Mouse (Mus musculus) lung, postnatal 25 days (tissue): ENCODE results near the gene Uqcr10.
A peak's percentile ranks its signal among the peaks of the same experiment; 100 is the strongest.
"Not testable (repeated sequence)": the region's sequence is repeated elsewhere in the genome, so short reads cannot be mapped to it uniquely, and the experiment has no call there.

ENCODE experiments used
- DNase-seq: peaks from one replicate; pipeline ENCODE4 v3.0.0; 2022; ENCODE audit warnings: low spot score

Gene Uqcr10

GRCm38 (mm10) chr11:4714727-4715126 is 10.6 kb upstream of the Uqcr10 start:
- no peak for DNase-seq

- no peak for DNase-seq
These were observed 8.7 kb upstream of the Uqcr10 start for GRCm38 (mm10) chr11:4712822-4713221.

GRCm38 (mm10) chr11:4710188-4710587 is 6.0 kb upstream of the Uqcr10 start:
- not testable (repeated sequence) for DNase-seq

GRCm38 (mm10) chr11:4705178-4705577 is 1.0 kb upstream of the Uqcr10 start:
- no peak for DNase-seq

GRCm38 (mm10) chr11:4703688-4704071 is 462 bp downstream of the Uqcr10 start:
- no peak for DNase-seq

- no peak for DNase-seq
These were observed 3.4 kb downstream of the Uqcr10 start for GRCm38 (mm10) chr11:4700726-4701125.

GRCm38 (mm10) chr11:4697043-4697983 is 6.8 kb downstream of the Uqcr10 start:
- DNase-seq, result peak; percentile 82

GRCm38 (mm10) chr11:4692162-4692561 is 12.0 kb downstream of the Uqcr10 start:
- no peak for DNase-seq

GRCm38 (mm10) chr11:4691213-4691612 is 12.9 kb downstream of the Uqcr10 start:
- no peak for DNase-seq

GRCm38 (mm10) chr11:4690353-4690752 is 13.8 kb downstream of the Uqcr10 start:
- no peak for DNase-seq

- no peak for DNase-seq
These were observed 15.3 kb downstream of the Uqcr10 start for GRCm38 (mm10) chr11:4688632-4689380.

GRCm38 (mm10) chr11:4687874-4688273 is 16.3 kb downstream of the Uqcr10 start:
- no peak for DNase-seq

- DNase-seq, result no peak
These were observed 17.1 kb downstream of the Uqcr10 start for GRCm38 (mm10) chr11:4687027-4687426.

- DNase-seq, result no peak
These were observed 18.6 kb downstream of the Uqcr10 start for GRCm38 (mm10) chr11:4685510-4685909.

- DNase-seq, result no peak
These were observed 19.1 kb downstream of the Uqcr10 start for GRCm38 (mm10) chr11:4685071-4685470.

GRCm38 (mm10) chr11:4684186-4684585 is 20.0 kb downstream of the Uqcr10 start:
- no peak for DNase-seq

- DNase-seq, result no peak
These were observed 20.6 kb downstream of the Uqcr10 start for GRCm38 (mm10) chr11:4683516-4683915.

GRCm38 (mm10) chr11:4680126-4680525 is 24.0 kb downstream of the Uqcr10 start:
- no peak for DNase-seq

- DNase-seq, result no peak
These were observed 24.7 kb downstream of the Uqcr10 start for GRCm38 (mm10) chr11:4679441-4679832.

GRCm38 (mm10) chr11:4678700-4679440 is 25.3 kb downstream of the Uqcr10 start:
- no peak for DNase-seq

- DNase-seq, result no peak
These were observed 26.8 kb downstream of the Uqcr10 start for GRCm38 (mm10) chr11:4677250-4677872.

- DNase-seq, result no peak
These were observed 28.4 kb downstream of the Uqcr10 start for GRCm38 (mm10) chr11:4675693-4676092.
